Mouse (Mus musculus): Measurements from ENCODE around the gene Cyp2w1. TPM values are rescaled to one million over a fixed set of nuclear protein-coding genes. Genes with fewer than 3 reads are reported as not detected.
A peak's percentile ranks its signal among the peaks of the same experiment; 100 is the strongest.
"Not testable (repeated sequence)": the region's sequence is repeated elsewhere in the genome, so short reads cannot be mapped to it uniquely, and the experiment has no call there.

Gene Cyp2w1
- polyA plus RNA-seq, 1 experiment from 2014 or later: 0.17 TPM

- Histone ChIP-seq H3K9me3 (no peaks in the 10 kb centered on the region), H3K4me1 (peaks cover 14% of the 10 kb centered on the region), H3K4me2 (no peak overlapping the region), H3K27ac (no peak overlapping the region), H3K27me3 (peaks cover 61% of the 10 kb centered on the region), H3K36me3 (replicated peaks) (no peaks in the 10 kb centered on the region), H3K4me3 (replicated peaks) (peak overlapping the region; percentile 66; the same call in 1 of the 2 replicates), H3K9ac (no peak overlapping the region)
- no peak for ATAC-seq (ENCODE audit: low FRiP score)
- 65% methylated on average over 5 of the region's 5 CpGs for WGBS
Measured at GRCm38 (mm10) chr5:139324045-139324491, 28.3 kb upstream of the Cyp2w1 start.

DNA sequence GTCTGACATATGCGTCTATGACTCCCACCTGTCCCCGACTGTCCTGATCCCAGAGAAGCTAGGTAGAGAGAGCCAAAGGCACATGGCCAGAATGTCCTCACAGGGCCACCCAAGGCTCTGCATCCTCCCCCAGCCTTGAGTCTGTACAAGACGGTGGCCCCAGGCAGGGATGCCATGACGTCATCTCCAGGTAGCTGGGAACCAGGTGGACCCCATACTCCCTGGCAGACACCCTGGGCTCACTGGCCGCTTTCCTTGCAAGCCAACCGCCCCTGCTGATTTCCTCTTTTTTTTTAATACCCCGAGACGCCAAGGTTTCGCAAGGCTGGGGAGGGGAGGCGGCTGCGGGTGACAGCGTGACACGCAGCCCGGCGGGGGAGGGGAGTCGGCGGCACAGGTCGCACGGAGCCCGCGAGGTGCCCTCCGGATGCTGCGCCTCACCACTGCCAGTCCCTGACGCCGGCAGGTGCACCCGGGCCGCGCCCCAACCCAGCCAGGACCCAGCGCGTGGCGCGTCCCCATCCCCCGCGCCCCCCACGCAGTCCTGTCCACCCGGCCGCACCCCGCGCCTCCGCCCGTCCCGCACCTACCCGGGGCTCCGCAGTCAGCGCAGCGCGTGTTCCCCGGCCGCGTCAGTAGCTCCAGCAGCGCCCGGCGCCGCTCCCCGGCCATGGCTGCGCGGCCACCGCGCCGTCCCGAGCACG, 27.6 kb upstream of the Cyp2w1 start:
- peak overlapping the region; percentile 66 for H3K4me3 ChIP-seq (replicated peaks)
- no peak overlapping the region for H3K27ac ChIP-seq
- peak; percentile 36 for ATAC-seq (ENCODE audit: low FRiP score)
- H3K4me2 ChIP-seq: peak overlapping the region; percentile 98
- H3K27me3 ChIP-seq: peaks cover 65% of the 10 kb centered on the region
- no peaks in the 10 kb centered on the region for H3K36me3 ChIP-seq (replicated peaks)
- peak overlapping the region; percentile 60 for H3K9ac ChIP-seq
- no peaks in the 10 kb centered on the region for H3K9me3 ChIP-seq
- WGBS: 3% methylated on average over 41 of the region's 62 CpGs
- H3K4me1 ChIP-seq: peaks cover 14% of the 10 kb centered on the region

DNA sequence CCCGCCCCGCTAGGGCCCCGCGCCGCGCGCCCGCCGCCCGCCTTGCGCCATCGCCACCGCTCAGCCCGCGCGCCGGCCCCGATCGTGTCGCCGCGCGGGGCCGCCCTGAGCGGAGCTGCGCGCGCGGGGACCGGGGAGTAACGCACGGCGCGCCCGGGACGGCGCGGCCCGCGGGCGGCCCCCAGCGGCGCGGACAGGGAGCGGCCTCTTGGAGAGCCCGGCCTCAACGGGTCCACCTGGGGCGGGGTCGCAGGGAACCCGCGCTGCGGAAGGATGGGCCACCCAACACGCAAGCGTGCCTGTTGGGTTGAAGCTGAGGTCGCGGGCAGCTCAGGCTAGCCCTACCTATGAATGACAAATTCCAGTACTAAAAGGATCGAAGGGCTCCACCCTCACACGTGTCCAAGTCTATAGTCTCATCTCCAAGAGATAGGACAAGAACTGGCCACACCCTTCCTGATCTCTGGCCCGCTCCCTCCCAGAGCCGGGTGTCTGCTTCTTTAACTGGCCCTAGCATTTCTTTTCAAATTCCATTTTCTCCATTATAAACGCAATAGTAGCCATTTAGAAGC, 26.9 kb upstream of the Cyp2w1 start, which contains the start of gene Adap1:
Gene Adap1, minus strand, starts transcription at position 228 of the 572 bp plus-strand sequence.
- H3K27ac ChIP-seq: no peak within 1 kb of the TSS
- peak within 1 kb of the TSS; percentile 60 for H3K9ac ChIP-seq
- ATAC-seq (ENCODE audit: low FRiP score): peak; percentile 87
- 2% methylated on average over 61 of the region's 61 CpGs for WGBS
- H3K9me3 ChIP-seq: no peaks in the 10 kb centered on the region
- peak within 1 kb of the TSS; percentile 66 for H3K4me3 ChIP-seq (replicated peaks)
- peaks cover 14% of the 10 kb centered on the region for H3K4me1 ChIP-seq
- H3K4me2 ChIP-seq: peak within 1 kb of the TSS; percentile 98
- peaks cover 65% of the 10 kb centered on the region for H3K27me3 ChIP-seq
- H3K36me3 ChIP-seq (replicated peaks): no peaks in the 10 kb centered on the region

DNA sequence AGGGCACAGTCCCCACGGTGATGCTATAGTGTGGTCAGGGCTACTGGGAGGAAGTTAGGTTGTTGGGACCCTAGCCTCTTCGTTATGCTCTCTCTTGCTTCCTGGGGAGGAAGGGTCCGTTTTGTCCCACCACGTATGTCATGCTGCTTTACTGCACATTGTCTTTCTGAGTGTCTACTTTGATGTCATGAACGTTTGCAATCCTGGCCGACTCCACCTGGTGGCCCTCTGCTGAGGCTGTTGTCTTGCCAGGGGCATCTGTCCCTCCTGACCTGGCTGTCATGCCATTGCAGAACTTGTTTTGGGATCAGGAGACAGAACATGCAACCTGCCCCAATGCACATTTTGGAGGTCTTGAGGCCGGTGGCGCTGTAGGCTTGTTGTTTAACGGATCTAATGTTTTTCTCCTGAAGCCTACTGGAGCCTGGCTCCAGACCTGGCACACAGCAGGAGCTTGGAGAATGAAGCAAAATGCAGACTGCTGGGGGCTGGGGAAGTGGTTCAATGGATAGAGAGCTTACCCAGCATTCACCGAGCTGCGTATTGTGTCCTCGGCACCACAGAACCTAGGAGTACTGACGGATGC, 26.2 kb upstream of the Cyp2w1 start:
- Histone ChIP-seq H3K9ac (no peak overlapping the region), H3K36me3 (replicated peaks) (no peaks in the 10 kb centered on the region), H3K9me3 (no peaks in the 10 kb centered on the region), H3K27ac (no peak overlapping the region), H3K4me1 (peaks cover 14% of the 10 kb centered on the region), H3K27me3 (peaks cover 65% of the 10 kb centered on the region), H3K4me2 (no peak overlapping the region), H3K4me3 (replicated peaks) (no peak overlapping the region)
- WGBS: 65% methylated on average over 13 of the region's 13 CpGs
- ATAC-seq (ENCODE audit: low FRiP score): no peak

GRCm38 (mm10) chr5:139326986-139327633, 25.3 kb upstream of the Cyp2w1 start:
- Histone ChIP-seq H3K4me1 (peaks cover 14% of the 10 kb centered on the region), H3K9me3 (no peaks in the 10 kb centered on the region), H3K27ac (no peak overlapping the region), H3K9ac (no peak overlapping the region), H3K4me3 (replicated peaks) (no peak overlapping the region), H3K4me2 (no peak overlapping the region), H3K36me3 (replicated peaks) (no peaks in the 10 kb centered on the region), H3K27me3 (peaks cover 68% of the 10 kb centered on the region)
- 75% methylated on average over 7 of the region's 7 CpGs for WGBS
- no peak for ATAC-seq (ENCODE audit: low FRiP score)

DNA sequence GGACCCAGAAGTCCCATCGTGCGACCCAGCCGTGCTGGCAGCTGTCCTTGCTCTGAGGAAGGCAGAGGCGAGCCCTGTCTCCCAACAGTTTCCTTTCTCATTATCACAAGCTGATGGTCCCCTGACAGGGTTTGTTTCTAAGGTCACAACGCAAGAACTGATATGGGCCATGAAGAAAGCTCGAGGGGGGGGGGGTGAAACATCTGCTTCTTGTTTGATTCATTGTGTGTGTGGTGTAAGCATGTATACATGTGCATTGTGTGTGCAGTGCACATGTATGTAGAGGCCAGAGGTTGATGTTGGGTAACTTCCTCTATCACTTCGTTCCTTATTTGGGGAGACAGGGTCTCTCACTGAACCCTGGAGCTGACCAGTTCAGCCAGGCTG, 24.8 kb upstream of the Cyp2w1 start:
- H3K36me3 ChIP-seq (replicated peaks): no peaks in the 10 kb centered on the region
- H3K4me3 ChIP-seq (replicated peaks): no peak overlapping the region
- H3K9me3 ChIP-seq: no peaks in the 10 kb centered on the region
- peaks cover 66% of the 10 kb centered on the region for H3K27me3 ChIP-seq
- H3K4me1 ChIP-seq: peaks cover 14% of the 10 kb centered on the region
- no peak overlapping the region for H3K4me2 ChIP-seq
- H3K27ac ChIP-seq: no peak overlapping the region
- WGBS: 76% methylated on average over 7 of the region's 7 CpGs
- H3K9ac ChIP-seq: no peak overlapping the region
- no peak for ATAC-seq (ENCODE audit: low FRiP score)

- no peak for ATAC-seq (ENCODE audit: low FRiP score)
- WGBS: 70% methylated on average over 7 of the region's 7 CpGs
Measured at GRCm38 (mm10) chr5:139330766-139331165, 21.7 kb upstream of the Cyp2w1 start.

GRCm38 (mm10) chr5:139331742-139332141, 20.7 kb upstream of the Cyp2w1 start:
- H3K4me3 ChIP-seq (replicated peaks): no peak overlapping the region
- peak; percentile 9; the same call in 1 of the 2 replicates for ATAC-seq (ENCODE audit: low FRiP score)
- no peak overlapping the region for H3K27ac ChIP-seq
- H3K36me3 ChIP-seq (replicated peaks): peaks cover 22% of the 10 kb centered on the region
- H3K9ac ChIP-seq: no peak overlapping the region
- H3K4me2 ChIP-seq: no peak overlapping the region
- 25% methylated on average over 8 of the region's 8 CpGs for WGBS
- H3K27me3 ChIP-seq: peaks cover 25% of the 10 kb centered on the region
- H3K9me3 ChIP-seq: no peaks in the 10 kb centered on the region
- H3K4me1 ChIP-seq: no peaks in the 10 kb centered on the region

More at GRCm38 (mm10) chr5:139330766-139331165, 21.7 kb upstream of the Cyp2w1 start:
- no peak overlapping the region for H3K4me3 ChIP-seq (replicated peaks)
- H3K4me2 ChIP-seq: no peak overlapping the region
- peaks cover 12% of the 10 kb centered on the region for H3K36me3 ChIP-seq (replicated peaks)
- no peaks in the 10 kb centered on the region for H3K9me3 ChIP-seq
- H3K9ac ChIP-seq: no peak overlapping the region
- peaks cover 34% of the 10 kb centered on the region for H3K27me3 ChIP-seq
- H3K4me1 ChIP-seq: peaks cover 1% of the 10 kb centered on the region; the same call in 1 of the 2 replicates
- no peak overlapping the region for H3K27ac ChIP-seq

GRCm38 (mm10) chr5:139332590-139333272, 19.7 kb upstream of the Cyp2w1 start:
- Histone ChIP-seq H3K9me3 (no peaks in the 10 kb centered on the region), H3K27ac (no peak overlapping the region), H3K4me2 (no peak overlapping the region), H3K4me1 (no peaks in the 10 kb centered on the region), H3K9ac (no peak overlapping the region), H3K4me3 (replicated peaks) (no peak overlapping the region), H3K27me3 (peaks cover 15% of the 10 kb centered on the region; the same call in 1 of the 2 replicates), H3K36me3 (replicated peaks) (peaks cover 32% of the 10 kb centered on the region)
- ATAC-seq (ENCODE audit: low FRiP score): no peak
- 83% methylated on average over 8 of the region's 8 CpGs for WGBS

- H3K27me3 ChIP-seq: peaks cover 12% of the 10 kb centered on the region; the same call in 1 of the 2 replicates
- no peak for ATAC-seq (ENCODE audit: low FRiP score)
- no peak overlapping the region for H3K27ac ChIP-seq
- WGBS: 86% methylated on average over 16 of the region's 16 CpGs
- H3K4me1 ChIP-seq: no peaks in the 10 kb centered on the region
- no peak overlapping the region for H3K4me3 ChIP-seq (replicated peaks)
- H3K9me3 ChIP-seq: no peaks in the 10 kb centered on the region
- peaks cover 39% of the 10 kb centered on the region for H3K36me3 ChIP-seq (replicated peaks)
- no peak overlapping the region for H3K9ac ChIP-seq
- no peak overlapping the region for H3K4me2 ChIP-seq
Measured at GRCm38 (mm10) chr5:139333301-139334013, 19.0 kb upstream of the Cyp2w1 start.

GRCm38 (mm10) chr5:139334394-139334793, 18.0 kb upstream of the Cyp2w1 start:
- not testable (repeated sequence) for ATAC-seq (ENCODE audit: low FRiP score); H3K9me3 ChIP-seq; H3K27me3 ChIP-seq; H3K4me3 ChIP-seq (replicated peaks); H3K4me1 ChIP-seq; H3K27ac ChIP-seq; H3K9ac ChIP-seq; H3K4me2 ChIP-seq
- peaks cover 49% of the 10 kb centered on the region for H3K36me3 ChIP-seq (replicated peaks)
- 89% methylated on average over 10 of the region's 10 CpGs for WGBS
